Mouse (Mus musculus): Measurements from ENCODE around the gene Apoc4.
"Not testable (repeated sequence)": the region's sequence is repeated elsewhere in the genome, so short reads cannot be mapped to it uniquely, and the experiment has no call there.

Gene Apoc4

GRCm38 (mm10) chr7:19698907-19699826, 17.9 kb upstream of the Apoc4 start, which contains the start of gene Apoe:
Apoe (minus strand) TSS chr7:19699188.
- DNase-seq (ENCODE audit: low spot score): no peak

- DNase-seq (ENCODE audit: low spot score): no peak
Observed at GRCm38 (mm10) chr7:19697949-19698906, 16.9 kb upstream of the Apoc4 start.

DNA sequence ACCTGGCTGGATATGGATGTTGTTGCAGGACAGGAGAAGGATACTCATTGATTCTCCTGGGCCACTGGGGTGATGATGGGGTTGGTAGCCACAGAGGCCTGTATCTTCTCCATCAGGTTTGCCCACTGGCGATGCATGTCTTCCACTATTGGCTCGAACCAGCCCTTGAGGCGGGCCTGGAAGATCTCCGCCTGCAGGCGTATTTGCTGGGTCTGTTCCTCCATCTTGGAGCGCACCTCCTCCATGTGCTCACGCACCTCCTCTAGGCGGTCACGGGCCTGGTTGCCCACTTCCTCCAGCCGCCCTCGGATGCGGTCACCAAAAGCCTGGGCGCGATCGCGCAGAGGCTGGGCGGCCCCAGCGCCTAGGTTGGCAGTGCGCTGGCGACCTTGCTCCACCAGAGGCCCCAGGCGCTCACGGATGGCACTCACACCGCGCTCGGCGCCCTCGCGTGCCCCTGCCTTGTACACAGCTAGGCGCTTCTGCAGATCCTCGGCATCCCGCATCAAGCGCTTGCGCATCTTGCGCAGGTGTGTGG, 15.1 kb upstream of the Apoc4 start:
- no peak for DNase-seq (ENCODE audit: low spot score)

DNA sequence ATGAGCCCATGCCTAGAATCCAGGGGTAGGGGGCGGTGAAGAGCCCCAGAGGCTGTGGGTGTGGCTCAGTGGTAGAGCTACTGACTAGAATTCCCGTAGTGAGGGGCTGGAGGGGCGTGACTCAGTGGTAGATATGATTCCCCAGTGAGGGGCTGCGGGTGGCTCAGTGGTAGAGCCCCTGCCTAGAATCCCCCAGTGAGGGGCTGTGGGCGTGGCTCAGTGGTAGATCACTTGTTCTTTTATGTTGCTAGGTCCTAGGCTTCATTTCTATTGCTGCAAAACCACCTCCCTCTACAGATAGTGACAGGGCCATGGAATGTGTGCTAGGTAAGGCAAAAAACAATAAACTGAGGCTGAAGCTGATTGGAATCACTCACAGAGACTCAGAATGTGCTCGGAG, 14.6 kb upstream of the Apoc4 start:
- DNase-seq (ENCODE audit: low spot score): no peak

DNA sequence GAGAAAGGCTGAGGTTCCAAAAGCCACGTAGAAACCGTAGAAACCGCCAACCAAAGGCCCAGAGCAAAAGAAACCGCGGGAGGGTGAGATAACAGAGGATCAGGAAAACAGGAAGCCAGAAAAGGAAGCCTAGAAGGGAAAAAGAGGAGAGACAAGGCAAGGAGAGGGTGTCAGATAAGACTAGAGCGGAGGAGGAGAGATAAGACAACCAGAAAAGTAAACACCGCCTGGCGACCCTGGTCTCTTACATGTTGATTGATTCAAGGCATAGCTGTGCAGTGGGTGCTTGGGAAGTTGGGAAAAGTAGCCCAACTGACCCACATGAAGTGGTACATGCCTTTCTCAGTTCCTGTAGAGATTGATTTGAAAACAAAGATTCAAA, 13.9 kb upstream of the Apoc4 start:
- DNase-seq (ENCODE audit: low spot score): no peak

DNA sequence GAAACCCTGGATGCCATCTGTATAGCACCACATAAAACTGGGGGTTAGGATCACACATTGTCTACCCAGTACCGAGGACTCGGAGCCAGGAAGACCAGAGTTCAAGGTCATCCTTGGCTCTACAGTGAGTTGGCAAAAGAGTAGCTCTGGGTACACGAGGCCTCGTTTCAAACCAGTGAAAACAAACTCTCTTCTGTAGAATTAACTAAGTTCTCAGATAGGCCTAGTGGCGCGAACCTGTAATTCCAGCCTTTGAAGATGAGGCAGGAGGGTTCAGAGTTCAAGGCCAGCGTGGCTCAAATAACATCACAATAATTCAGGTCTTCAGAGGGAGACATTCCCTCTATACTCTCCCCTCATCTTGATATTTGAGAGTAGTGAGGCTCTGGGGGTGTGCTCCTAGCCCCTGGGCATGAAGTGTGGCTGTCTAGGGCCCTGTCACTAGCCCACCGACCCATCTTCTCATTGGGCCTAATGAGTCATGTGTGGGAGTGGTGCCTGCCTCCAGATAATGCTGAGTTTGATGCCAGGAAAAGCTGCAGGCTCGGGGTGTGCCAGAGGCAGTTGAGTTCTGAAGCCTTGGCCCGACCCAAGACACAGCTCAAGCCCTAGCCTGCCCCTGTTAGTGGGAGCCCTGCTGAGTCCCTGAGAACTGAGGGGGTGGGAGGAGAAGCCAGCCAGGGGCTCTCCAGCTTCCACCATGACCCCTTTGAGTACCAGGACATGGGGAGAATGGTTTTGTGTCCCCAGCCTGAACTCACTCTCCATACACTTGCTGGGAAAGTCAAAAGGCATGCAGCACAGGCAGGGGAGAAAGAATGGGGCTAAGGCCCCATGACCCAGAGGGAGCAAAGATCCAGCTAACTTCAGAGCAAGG, 13.3 kb upstream of the Apoc4 start:
- no peak for DNase-seq (ENCODE audit: low spot score)

DNA sequence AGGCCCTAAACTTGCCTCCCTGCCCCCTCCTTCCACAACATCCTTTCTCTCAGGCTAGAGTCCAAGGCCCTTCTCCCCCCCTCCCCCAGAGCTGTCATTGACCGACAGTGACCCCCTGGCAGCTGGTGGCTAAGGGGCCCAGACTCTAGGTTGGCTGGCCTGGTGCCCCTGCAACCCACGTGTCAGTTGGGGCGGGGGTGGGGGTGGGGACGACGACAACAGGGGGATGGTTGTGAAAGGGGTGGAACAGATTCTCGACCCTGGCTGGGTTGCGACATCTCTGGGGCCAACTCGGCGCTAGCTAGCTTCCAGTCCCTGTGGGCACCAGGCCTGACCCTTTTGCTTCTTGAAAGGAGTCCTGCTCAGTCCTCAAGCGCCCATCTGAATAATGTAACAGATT, 12.1 kb upstream of the Apoc4 start:
- no peak for DNase-seq (ENCODE audit: low spot score)

DNA sequence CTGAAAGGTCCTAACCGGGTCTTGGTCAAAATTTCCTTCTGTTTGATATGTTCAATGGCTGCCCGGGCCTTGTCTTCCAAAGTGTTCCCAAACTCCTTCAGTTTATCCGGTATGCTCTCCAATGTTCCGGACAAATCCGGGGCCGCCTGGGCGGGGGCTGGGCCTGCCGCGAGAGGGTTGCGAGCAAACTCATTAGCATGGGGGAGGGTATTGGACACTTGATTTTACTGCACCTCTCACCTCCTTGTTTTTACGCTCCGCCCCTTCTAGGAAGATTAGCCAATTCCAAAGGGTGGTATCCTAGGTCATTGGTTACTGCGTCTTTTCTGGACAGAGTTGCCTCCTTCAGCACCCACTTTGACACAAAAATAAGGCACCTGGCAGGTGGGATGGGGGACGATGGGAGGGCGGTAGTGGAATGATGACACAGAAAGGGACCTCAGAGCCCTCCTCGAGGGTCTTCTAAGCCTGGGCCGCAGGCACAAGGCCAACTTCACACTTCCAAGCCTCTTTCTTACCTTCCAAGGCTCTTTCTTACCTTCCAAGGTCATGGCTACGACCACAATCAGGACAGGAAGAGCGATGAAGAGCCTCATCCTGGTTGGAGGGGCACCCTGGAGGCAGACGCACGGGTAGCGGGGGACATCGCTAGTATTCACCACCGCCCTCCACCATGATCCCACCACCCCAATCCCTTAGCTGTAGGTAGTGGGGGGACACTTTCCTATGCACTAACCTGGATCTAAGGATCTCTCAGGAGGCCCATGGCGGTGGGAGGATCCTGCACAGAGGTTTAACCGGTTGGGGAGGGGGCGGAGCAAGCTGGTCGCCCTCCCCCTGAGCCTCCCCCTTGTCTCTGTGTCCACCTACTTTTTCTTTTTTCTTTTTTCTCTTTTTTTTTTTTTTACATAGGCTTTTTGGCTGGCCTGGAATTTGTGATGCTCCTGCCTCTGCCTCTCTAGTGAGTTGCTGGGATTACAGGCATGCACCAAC, 10.9 kb upstream of the Apoc4 start, which contains the start of gene Apoc1:
Gene Apoc1, minus strand, starts transcription at position 788 of the 993 bp plus-strand sequence.
- DNase-seq (ENCODE audit: low spot score): no peak

- DNase-seq (ENCODE audit: low spot score): no peak
Observed at GRCm38 (mm10) chr7:19691434-19691833, 10.2 kb upstream of the Apoc4 start.

DNA sequence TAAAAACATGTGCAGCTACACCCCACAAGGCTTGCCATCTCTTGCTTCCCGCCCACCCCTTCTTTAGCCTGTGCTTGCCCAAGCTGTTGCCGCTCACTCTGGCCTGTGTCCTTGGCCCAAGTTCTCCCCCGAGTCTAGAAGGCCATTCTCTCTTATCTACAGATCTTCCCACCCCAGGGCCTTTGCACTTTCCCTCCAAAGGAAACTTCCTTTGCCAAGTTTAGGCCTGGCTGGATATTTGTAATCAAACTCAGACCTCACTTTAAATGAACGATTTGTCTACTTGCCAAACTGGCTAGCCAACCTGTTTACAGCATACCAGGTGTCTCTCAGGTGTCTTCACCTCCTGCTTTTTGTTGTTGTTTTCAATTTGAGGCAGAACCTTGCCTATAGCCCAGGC, 9.6 kb upstream of the Apoc4 start:
- DNase-seq (ENCODE audit: low spot score): no peak

DNA sequence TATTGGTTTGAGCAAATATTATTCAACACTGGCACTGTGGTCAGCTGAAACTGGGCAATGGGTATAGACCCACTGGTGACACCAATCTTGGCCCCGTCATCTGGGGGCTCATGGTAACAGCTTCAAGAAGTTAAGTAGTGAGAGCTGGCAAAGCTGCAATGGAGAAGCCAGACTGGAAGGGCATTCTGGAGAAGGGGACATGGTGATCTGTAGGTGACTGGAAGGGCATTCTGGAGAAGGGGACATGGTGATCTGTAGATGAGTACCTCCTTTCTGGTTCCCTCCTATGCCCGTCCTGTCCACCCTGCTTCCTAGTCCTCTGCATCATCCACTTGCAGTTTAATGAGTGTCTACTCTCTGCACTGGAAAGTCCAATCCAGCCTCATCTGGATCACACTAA, 7.3 kb upstream of the Apoc4 start:
- DNase-seq (ENCODE audit: low spot score): no peak

GRCm38 (mm10) chr7:19688101-19688500, 6.8 kb upstream of the Apoc4 start:
- DNase-seq (ENCODE audit: low spot score): no peak

DNA sequence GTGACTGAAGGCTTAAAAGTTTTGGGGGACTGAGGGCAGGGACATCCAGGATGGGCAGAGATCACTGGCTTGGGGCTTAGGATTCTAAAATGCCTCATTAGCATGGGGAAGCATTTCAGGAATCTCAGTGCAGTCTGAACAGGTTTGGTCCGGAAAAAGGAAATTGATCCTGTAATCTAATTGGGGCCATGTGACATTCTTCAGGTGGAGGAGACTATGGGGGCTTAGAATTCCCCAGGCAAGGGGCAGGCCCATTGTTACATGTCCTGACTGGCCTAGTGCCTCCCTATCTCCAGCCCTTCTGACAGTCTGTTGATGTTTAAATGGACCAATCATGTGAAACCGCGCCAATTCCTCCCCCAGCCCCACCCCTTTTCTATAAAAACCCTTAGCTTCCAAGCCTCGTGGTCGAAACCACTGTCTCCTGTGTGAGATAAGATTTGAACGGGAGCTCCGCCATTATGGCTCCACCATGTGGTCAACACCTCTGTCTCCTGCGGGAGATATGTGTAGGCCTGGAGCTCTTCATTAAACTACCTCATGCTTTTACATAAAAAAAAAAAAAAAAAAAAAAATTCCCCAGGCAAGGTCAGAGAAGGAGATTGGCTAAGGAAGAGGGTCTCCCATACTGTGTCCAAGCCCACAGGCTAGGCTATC, 5.8 kb upstream of the Apoc4 start:
- not testable (repeated sequence) for DNase-seq (ENCODE audit: low spot score)

DNA sequence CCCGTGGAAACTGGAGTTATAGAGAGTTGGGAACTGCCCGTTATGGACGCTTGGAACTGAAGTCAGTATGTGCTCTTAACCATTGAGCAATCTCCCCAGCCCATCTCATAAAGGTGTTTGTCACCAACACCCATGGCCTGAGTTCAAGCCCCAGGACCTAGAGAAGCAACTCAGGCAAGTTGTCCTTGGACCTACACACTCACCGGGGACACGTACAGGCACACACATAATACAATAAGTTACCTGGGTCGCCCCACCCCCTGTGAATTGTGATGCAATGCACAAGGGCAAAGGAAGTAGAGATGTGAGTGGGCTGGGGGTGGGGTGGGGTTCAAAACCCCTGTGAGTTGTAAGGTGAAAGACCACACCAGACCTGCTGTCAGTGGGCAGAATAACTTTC, 5.2 kb upstream of the Apoc4 start:
- no peak for DNase-seq (ENCODE audit: low spot score)

DNA sequence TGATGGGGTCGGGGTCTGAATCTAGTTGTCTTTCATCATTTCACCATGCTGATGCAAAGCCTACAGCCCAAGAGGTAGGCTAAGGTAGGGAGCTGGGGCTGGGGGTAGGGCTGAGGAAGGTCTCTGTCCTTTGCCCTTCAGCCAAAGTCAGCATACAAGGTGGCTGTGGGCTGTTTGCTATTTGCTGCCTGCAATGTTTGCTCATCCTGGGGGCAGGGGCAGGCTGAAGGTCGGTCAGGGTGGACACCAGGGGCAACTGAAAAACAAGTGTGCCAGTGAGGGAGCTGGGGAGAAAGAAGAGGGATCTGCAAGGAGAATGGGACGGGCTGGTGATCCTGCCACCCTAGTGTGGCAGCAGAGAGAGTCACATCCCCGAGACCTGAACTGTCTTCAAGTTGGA, 4.1 kb upstream of the Apoc4 start:
- DNase-seq (ENCODE audit: low spot score): no peak

DNA sequence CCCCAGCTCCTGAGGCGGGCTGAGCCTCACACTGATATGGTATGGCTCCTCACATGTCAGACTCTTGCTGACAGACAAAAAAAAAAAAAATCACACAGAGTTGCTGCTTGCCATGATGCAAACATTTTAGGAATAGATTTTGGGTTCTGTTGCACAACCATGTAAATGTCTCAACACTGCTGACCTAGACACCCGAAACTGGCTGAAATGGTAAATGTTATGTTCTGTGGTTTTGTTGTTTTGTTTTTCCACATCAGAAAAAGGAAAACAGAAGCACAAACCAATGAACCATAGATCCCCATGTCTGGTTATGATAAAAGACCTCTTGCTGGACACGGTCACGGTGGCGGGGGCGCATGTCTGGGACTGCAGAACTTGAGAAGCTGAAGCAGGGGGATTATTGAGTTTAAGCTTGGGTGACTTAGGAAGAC, 2.5 kb upstream of the Apoc4 start:
- no peak for DNase-seq (ENCODE audit: low spot score)

- no peak for DNase-seq (ENCODE audit: low spot score)
Observed at GRCm38 (mm10) chr7:19682979-19683378, 1.7 kb upstream of the Apoc4 start.

- DNase-seq (ENCODE audit: low spot score): no peak
Observed at GRCm38 (mm10) chr7:19680702-19681101, 577 bp downstream of the Apoc4 start.

DNA sequence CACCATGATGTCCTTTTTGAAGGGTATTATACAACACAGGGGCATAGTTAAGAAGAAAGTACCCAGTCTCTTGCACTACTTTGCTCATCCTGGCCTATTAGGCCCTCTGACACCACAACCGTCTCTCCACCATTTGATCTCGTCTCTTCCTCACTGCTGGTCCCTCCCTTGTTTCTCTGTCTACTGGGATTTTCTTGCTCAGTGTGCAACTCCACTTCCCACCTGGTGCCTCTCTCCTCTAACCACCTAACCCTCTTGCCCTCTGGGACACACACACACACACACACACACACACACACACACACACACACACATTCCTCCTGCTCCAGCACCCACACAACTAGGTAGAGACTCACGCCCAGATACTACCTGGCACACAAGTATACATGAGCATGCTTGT, 2.4 kb downstream of the Apoc4 start:
- DNase-seq (ENCODE audit: low spot score): no peak

GRCm38 (mm10) chr7:19677872-19678271, 3.4 kb downstream of the Apoc4 start, which contains the start of gene Apoc2:
Apoc2 (minus strand) TSS chr7:19677941.
- DNase-seq (ENCODE audit: low spot score): no peak
